Mouse (Mus musculus) MEL (cell line): ENCODE measurements around the gene Msi2. TPM values are rescaled to one million over a fixed set of nuclear protein-coding genes. Genes with fewer than 3 reads are reported as not detected.

Source experiments
- DNase-seq: peaks from one replicate; pipeline ENCODE4 v3.0.0; 2011; ENCODE audit warnings: low read depth, low spot score
- H3K27ac ChIP-seq: 2 replicates; pipeline ENCODE4 v1.5.1; 2012; ENCODE audit warnings: low read depth, mild to moderate bottlenecking, control low read depth, low read length, moderate library complexity; ENCODE audit not compliant: control insufficient read depth
- H3K27me3 ChIP-seq, 2 experiments: fragments of 150-350 bp in 1 of 2; sonication (generic) in 1 of 2; 2 replicates each; pipeline ENCODE4 v1.6.1; 2012; ENCODE audit warnings: low read length in 2 of 2, mild to moderate bottlenecking in 2 of 2, improper control_type of control experiment in 1 of 2, moderate library complexity in 1 of 2; ENCODE audit not compliant: insufficient read depth in 2 of 2, control insufficient read depth in 1 of 2
- H3K36me3 ChIP-seq, 2 experiments: 2 replicates each; pipeline ENCODE4 v1.6.1; 2012 to 2014; ENCODE audit warnings: low read length in 2 of 2, improper control_type of control experiment in 1 of 2, inconsistent platforms in 1 of 2, mild to moderate bottlenecking in 1 of 2; ENCODE audit not compliant: insufficient read depth in 2 of 2, control insufficient read depth in 1 of 2
- H3K4me1 ChIP-seq, 2 experiments: fragments of 150-350 bp in 1 of 2; sonication (generic) in 1 of 2; 2 replicates each; pipeline ENCODE4 v1.6.1; 2012; ENCODE audit warnings: low read length in 2 of 2, improper control_type of control experiment in 1 of 2, mild to moderate bottlenecking in 1 of 2; ENCODE audit not compliant: insufficient read depth in 2 of 2, control insufficient read depth in 1 of 2
- H3K4me3 ChIP-seq, 2 experiments: fragments of 150-350 bp in 1 of 2; sonication (generic) in 1 of 2; 2 replicates each; pipeline ENCODE4 v1.5.1; 2012; ENCODE audit warnings: low read depth in 2 of 2, low read length in 2 of 2, mild to moderate bottlenecking in 2 of 2, moderate library complexity in 2 of 2, control low read depth in 1 of 2, improper control_type of control experiment in 1 of 2; ENCODE audit not compliant: control insufficient read depth in 1 of 2, insufficient read depth in 1 of 2
- H3K79me2 ChIP-seq: 2 replicates; pipeline ENCODE4 v1.6.1; 2012; ENCODE audit warnings: mild to moderate bottlenecking, low read length, moderate library complexity; ENCODE audit not compliant: control insufficient read depth, poor library complexity, insufficient read depth
- H3K9ac ChIP-seq: 2 replicates; pipeline ENCODE4 v1.6.1; 2012; ENCODE audit warnings: low read depth, mild to moderate bottlenecking, control low read depth, low read length, moderate library complexity; ENCODE audit not compliant: control insufficient read depth, poor library complexity, severe bottlenecking
- H3K9me3 ChIP-seq: fragments of 150-350 bp; sonication (generic); replicated peaks from 2 replicates; pipeline ENCODE4 v1.6.1; 2012; ENCODE audit warnings: mild to moderate bottlenecking, low read length, improper control_type of control experiment, moderate library complexity; ENCODE audit not compliant: insufficient read depth
- BHLHE40 ChIP-seq: IDR thresholded peaks from 2 replicates; pipeline ENCODE4 v1.6.1; 2012; ENCODE audit warnings: low read depth, mild to moderate bottlenecking, inconsistent platforms, low read length, improper control_type of control experiment, borderline replicate concordance
- CHD1 ChIP-seq: IDR thresholded peaks from 2 replicates; pipeline ENCODE4 v1.6.1; 2012; ENCODE audit warnings: low read depth, mild to moderate bottlenecking, inconsistent platforms, low read length, improper control_type of control experiment
- CHD2 ChIP-seq: IDR thresholded peaks from 2 replicates; pipeline ENCODE4 v1.6.1; 2011; ENCODE audit warnings: low read length, improper control_type of control experiment
- CTCF ChIP-seq, 3 experiments: IDR thresholded peaks in 2 of 3; conservative IDR thresholded peaks in 1 of 3; 2 replicates each; pipeline ENCODE4 v1.5.1; 2011 to 2012; ENCODE audit warnings: low read length in 3 of 3, low read depth in 2 of 3, mild to moderate bottlenecking in 2 of 3, improper control_type of control experiment in 1 of 3, inconsistent platforms in 1 of 3, mixed read lengths in 1 of 3, moderate library complexity in 1 of 3; ENCODE audit not compliant: control insufficient read depth in 1 of 3, insufficient read depth in 1 of 3, poor library complexity in 1 of 3, severe bottlenecking in 1 of 3
- E2F4 ChIP-seq: IDR thresholded peaks from 2 replicates; pipeline ENCODE4 v1.6.1; 2011; ENCODE audit warnings: low read depth, low read length, improper control_type of control experiment, borderline replicate concordance
- ELF1 ChIP-seq: IDR thresholded peaks from 2 replicates; pipeline ENCODE4 v1.6.1; 2014; ENCODE audit warnings: low read depth, mild to moderate bottlenecking, inconsistent platforms, low read length, improper control_type of control experiment, moderate library complexity
- EP300 ChIP-seq, 2 experiments: IDR thresholded peaks; 2 replicates each; pipeline ENCODE4 v1.6.1; 2011; ENCODE audit warnings: improper control_type of control experiment in 2 of 2, low read length in 2 of 2, low read depth in 1 of 2, mild to moderate bottlenecking in 1 of 2
- ETS1 ChIP-seq: IDR thresholded peaks from 2 replicates; pipeline ENCODE4 v1.6.1; 2012; ENCODE audit warnings: low read depth, mild to moderate bottlenecking, inconsistent platforms, low read length, improper control_type of control experiment, moderate library complexity
- GABPA ChIP-seq: IDR thresholded peaks from 2 replicates; pipeline ENCODE4 v1.6.1; 2012; ENCODE audit warnings: low read depth, mild to moderate bottlenecking, inconsistent platforms, low read length, improper control_type of control experiment, moderate library complexity
- GATA1 ChIP-seq: IDR thresholded peaks from 2 replicates; pipeline ENCODE4 v1.6.1; 2011; ENCODE audit warnings: low read depth, low read length, improper control_type of control experiment
- JUND ChIP-seq: IDR thresholded peaks from 2 replicates; pipeline ENCODE4 v1.6.1; 2011; ENCODE audit warnings: low read depth, mild to moderate bottlenecking, improper control_type of control experiment, low read length
- KAT2A ChIP-seq: conservative IDR thresholded peaks from 2 replicates; pipeline ENCODE4 v1.6.1; 2012; ENCODE audit warnings: low read depth, low read length, improper control_type of control experiment, inconsistent platforms
- MAX ChIP-seq: IDR thresholded peaks from 2 replicates; pipeline ENCODE4 v1.6.1; 2011; ENCODE audit warnings: low read length, improper control_type of control experiment
- MXI1 ChIP-seq: IDR thresholded peaks from 2 replicates; pipeline ENCODE4 v1.6.1; 2011; ENCODE audit warnings: mild to moderate bottlenecking, low read depth, low read length, improper control_type of control experiment
- MYB ChIP-seq: IDR thresholded peaks from 2 replicates; pipeline ENCODE4 v1.6.1; 2011; ENCODE audit warnings: mild to moderate bottlenecking, low read depth, low read length, improper control_type of control experiment
- MYC ChIP-seq: IDR thresholded peaks from 2 replicates; pipeline ENCODE4 v1.6.1; 2011; ENCODE audit warnings: low read depth, mild to moderate bottlenecking, low read length, improper control_type of control experiment, moderate library complexity
- NRF1 ChIP-seq: IDR thresholded peaks from 2 replicates; pipeline ENCODE4 v1.6.1; 2014; ENCODE audit warnings: low read depth, mild to moderate bottlenecking, inconsistent platforms, low read length, improper control_type of control experiment, moderate library complexity; ENCODE audit not compliant: poor library complexity, insufficient read depth, severe bottlenecking
- POLR2AphosphoS5 ChIP-seq: IDR thresholded peaks from 2 replicates; pipeline ENCODE4 v1.6.1; 2012; ENCODE audit warnings: low read depth, borderline replicate concordance, mild to moderate bottlenecking, inconsistent platforms, low read length, moderate library complexity, mixed read lengths
- RCOR1 ChIP-seq: IDR thresholded peaks from 2 replicates; pipeline ENCODE4 v1.6.1; 2012; ENCODE audit warnings: low read depth, mild to moderate bottlenecking, inconsistent platforms, low read length, improper control_type of control experiment
- SIN3A ChIP-seq: IDR thresholded peaks from 2 replicates; pipeline ENCODE4 v1.6.1; 2012; ENCODE audit warnings: low read length, improper control_type of control experiment, inconsistent platforms
- TAL1 ChIP-seq: IDR thresholded peaks from 2 replicates; pipeline ENCODE4 v1.6.1; 2012; ENCODE audit warnings: mild to moderate bottlenecking, inconsistent platforms, low read length, moderate library complexity, mixed read lengths
- TCF12 ChIP-seq: IDR thresholded peaks from 2 replicates; pipeline ENCODE4 v1.6.1; 2014; ENCODE audit warnings: low read depth, mild to moderate bottlenecking, inconsistent platforms, low read length, improper control_type of control experiment, moderate library complexity
- UBTF ChIP-seq: IDR thresholded peaks from 2 replicates; pipeline ENCODE4 v1.6.1; 2012; ENCODE audit warnings: low read depth, mild to moderate bottlenecking, inconsistent platforms, low read length, improper control_type of control experiment, moderate library complexity, borderline replicate concordance; ENCODE audit not compliant: insufficient read depth
- USF2 ChIP-seq, 2 experiments: IDR thresholded peaks; 2 replicates each; pipeline ENCODE4 v1.6.1; 2011 to 2012; ENCODE audit warnings: improper control_type of control experiment in 2 of 2, low read length in 2 of 2, borderline replicate concordance in 1 of 2, inconsistent platforms in 1 of 2, low read depth in 1 of 2, mild to moderate bottlenecking in 1 of 2; ENCODE audit not compliant: insufficient read depth in 1 of 2
- ZC3H11A ChIP-seq: IDR thresholded peaks from 2 replicates; pipeline ENCODE4 v1.6.1; 2012; ENCODE audit warnings: low read depth, mild to moderate bottlenecking, inconsistent platforms, low read length, improper control_type of control experiment
- ZKSCAN1 ChIP-seq: IDR thresholded peaks from 2 replicates; pipeline ENCODE4 v1.6.1; 2012; ENCODE audit warnings: low read depth, mild to moderate bottlenecking, inconsistent platforms, low read length, improper control_type of control experiment, moderate library complexity
- polyA plus RNA-seq, 2 experiments: library from polyadenylated mRNA; stranded (reverse) in 1 of 2; unstranded in 1 of 2; fragments of >175 nt in 1 of 2; fragments of >200 nt in 1 of 2; gene quantifications; 2 replicates each; pipeline versions ENCODE4 v1.2.1 to v1.2.4; 2012; ENCODE audit warnings: low replicate concordance in 2 of 2, low read depth in 1 of 2; ENCODE audit not compliant: insufficient read length in 2 of 2, insufficient read depth in 1 of 2, missing spikeins in 1 of 2
- total RNA-seq: library from RNA; depleted of rRNA; stranded (reverse); fragments of 300-350 nt; gene quantifications from 2 replicates; pipeline ENCODE4 v1.2.3, GENCODE M21; 2012

Gene Msi2
- total and polyA plus RNA-seq, 3 experiments = 16.2 to 29.7 TPM; not detected in 1

GRCm38 (mm10) chr11:88305759-88306158 is 412.6 kb downstream of the Msi2 start:
- TF ChIP-seq ETS1 (0 out of 2 replicates have a peak, but pooled peaks have one; percentile 49), MYB (no peak), GATA1 (peak; percentile 73), TAL1 (peak; percentile 75), TCF12 (peak; percentile 84), POLR2AphosphoS5 (no peak), USF2 (IDR thresholded peaks at IDR 0.05; ENCODE audit: borderline replicate concordance in 1 of 2, insufficient read depth in 1 of 2, low read depth in 1 of 2, low read length in 2 of 2) (no peak), NRF1 (no peak), BHLHE40 (no peak; the same call in 1 of the 2 replicates), E2F4 (no peak), EP300 (IDR thresholded peaks at IDR 0.05; ENCODE audit: low read depth in 1 of 2, low read length in 2 of 2) (peak; percentile 70 to 76), CHD1 (no peak), SIN3A (peak; percentile 27; the same call in 1 of the 2 replicates), MAX (no peak), RCOR1 (peak; percentile 55; the same call in 1 of the 2 replicates), MXI1 (no peak), ZKSCAN1 (no peak), ZC3H11A (no peak), JUND (no peak), MYC (peak; percentile 13), CTCF (IDR thresholded peaks at IDR 0.05 in 2 of 3, conservative IDR thresholded peaks at IDR 0.05 in 1 of 3; ENCODE audit: control insufficient read depth in 1 of 3, insufficient read depth in 1 of 3, low read depth in 2 of 3, low read length in 3 of 3, poor library complexity in 1 of 3, severe bottlenecking in 1 of 3) (no peak)
- Histone ChIP-seq H3K36me3 (peaks cover 0 to 18% of the 10 kb centered on the region in 2 experiments; a peak in 2 of 4 replicates), H3K27ac (peak overlapping the region; percentile 15; the same call in 1 of the 2 replicates), H3K9ac (peak overlapping the region; percentile 27; the same call in 1 of the 2 replicates), H3K9me3 (no peaks in the 10 kb centered on the region), H3K4me1 (peaks cover 10 to 23% of the 10 kb centered on the region in 2 experiments), H3K79me2 (no peaks in the 10 kb centered on the region), H3K4me3 (peak overlapping the region; percentile 23 to 25; a peak in 3 of 4 replicates), H3K27me3 (no peaks in the 10 kb centered on the region; a peak in 1 of 4 replicates)
- peak; percentile 79 for DNase-seq

DNA sequence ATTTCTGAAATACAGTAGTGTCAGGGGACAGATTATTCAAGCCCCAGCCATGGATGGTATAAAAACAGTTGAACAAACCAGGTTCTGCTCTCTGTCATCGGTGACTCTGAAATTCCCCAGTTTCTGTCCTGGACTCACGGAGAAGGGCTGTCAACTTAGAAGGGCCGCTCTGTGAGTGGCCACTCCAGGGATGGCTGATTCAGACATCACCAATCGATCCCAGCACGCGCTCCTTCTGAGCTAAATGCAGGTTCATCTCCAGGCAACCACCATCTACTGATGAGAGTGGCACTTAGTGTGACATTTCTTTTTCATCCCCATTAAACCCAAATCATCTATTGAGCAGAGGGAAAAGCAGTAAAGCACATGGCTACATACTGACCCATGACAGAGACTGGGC is 416.7 kb downstream of the Msi2 start:
- Histone ChIP-seq H3K79me2 (no peaks in the 10 kb centered on the region), H3K4me3 (no peak overlapping the region), H3K9me3 (no peaks in the 10 kb centered on the region), H3K27me3 (peaks cover 0 to 2% of the 10 kb centered on the region in 2 experiments; a peak in 2 of 4 replicates), H3K27ac (no peak overlapping the region), H3K9ac (no peak overlapping the region)
- DNase-seq = no peak
- TF ChIP-seq CTCF (IDR thresholded peaks at IDR 0.05 in 2 of 3, conservative IDR thresholded peaks at IDR 0.05 in 1 of 3; ENCODE audit: control insufficient read depth in 1 of 3, insufficient read depth in 1 of 3, low read depth in 2 of 3, low read length in 3 of 3, poor library complexity in 1 of 3, severe bottlenecking in 1 of 3) (no peak), USF2 (IDR thresholded peaks at IDR 0.05; ENCODE audit: borderline replicate concordance in 1 of 2, insufficient read depth in 1 of 2, low read depth in 1 of 2, low read length in 2 of 2) (no peak), RCOR1 (no peak), UBTF (no peak), CHD1 (no peak), MAX (no peak), ELF1 (no peak), KAT2A (no peak), CHD2 (no peak), GABPA (no peak)
- TF ChIP-seq, all 39 proteins: peak for 0
- H3K36me3 ChIP-seq = peaks cover 0 to 13% of the 10 kb centered on the region in 2 experiments; a peak in 2 of 4 replicates
- peaks cover 10 to 13% of the 10 kb centered on the region in 2 experiments for H3K4me1 ChIP-seq
